Mouse (Mus musculus): Measurements from ENCODE around the gene Mael. TPM values are rescaled to one million over a fixed set of nuclear protein-coding genes. Genes with fewer than 3 reads are reported as not detected.

Mael gene
- not detected in 2 replicates for polyA plus RNA-seq (2015; fragmentation: Nextera tagmentation; extraction: Ambion mirVana)

GRCm38 (mm10) chr1:166238315-166238969 is at the start of gene Mael:
Gene Mael (minus strand): TSS chr1:166238747.
- H3K4me3 ChIP-seq (ENCODE audit: low read depth, low read length), result no peak within 1 kb of the TSS
- H3K27ac ChIP-seq (ENCODE audit: low read length), result no peak within 1 kb of the TSS
- ATAC-seq (ENCODE audit: low read depth), result no peak
- no peaks in the 10 kb centered on the region for H3K36me3 ChIP-seq (ENCODE audit: control insufficient read depth, insufficient read depth)
- no peaks in the 10 kb centered on the region for H3K9me3 ChIP-seq (replicated peaks; ENCODE audit: control insufficient read depth, low read length)
- H3K4me1 ChIP-seq (ENCODE audit: control insufficient read depth, low read depth, low read length), result no peaks in the 10 kb centered on the region
- WGBS (ENCODE audit: insufficient replicate concordance), result 76% methylated on average over 49 of the region's 53 CpGs
- no peaks in the 10 kb centered on the region for H3K27me3 ChIP-seq (ENCODE audit: control insufficient read depth, insufficient read depth, low read depth, low read length)
- H3K9ac ChIP-seq (ENCODE audit: low read depth, low read length), result no peak within 1 kb of the TSS
- no peak within 1 kb of the TSS for H3K4me2 ChIP-seq (ENCODE audit: low read depth, low read length)

- Histone ChIP-seq H3K27me3 (ENCODE audit: control insufficient read depth, insufficient read depth, low read depth, low read length) (peaks cover 2% of the 10 kb centered on the region; the same call in 1 of the 2 replicates), H3K9me3 (replicated peaks; ENCODE audit: control insufficient read depth, low read length) (no peaks in the 10 kb centered on the region), H3K9ac (ENCODE audit: low read depth, low read length) (no peak overlapping the region), H3K4me1 (ENCODE audit: control insufficient read depth, low read depth, low read length) (no peaks in the 10 kb centered on the region), H3K4me3 (ENCODE audit: low read depth, low read length) (no peak overlapping the region), H3K27ac (ENCODE audit: low read length) (no peak overlapping the region), H3K4me2 (ENCODE audit: low read depth, low read length) (no peak overlapping the region), H3K36me3 (ENCODE audit: control insufficient read depth, insufficient read depth) (no peaks in the 10 kb centered on the region)
- 68% methylated on average over 9 of the region's 9 CpGs for WGBS (ENCODE audit: insufficient replicate concordance)
- no peak for ATAC-seq (ENCODE audit: low read depth)
Measured at GRCm38 (mm10) chr1:166286231-166286630, 47.7 kb upstream of the Mael start.

DNA sequence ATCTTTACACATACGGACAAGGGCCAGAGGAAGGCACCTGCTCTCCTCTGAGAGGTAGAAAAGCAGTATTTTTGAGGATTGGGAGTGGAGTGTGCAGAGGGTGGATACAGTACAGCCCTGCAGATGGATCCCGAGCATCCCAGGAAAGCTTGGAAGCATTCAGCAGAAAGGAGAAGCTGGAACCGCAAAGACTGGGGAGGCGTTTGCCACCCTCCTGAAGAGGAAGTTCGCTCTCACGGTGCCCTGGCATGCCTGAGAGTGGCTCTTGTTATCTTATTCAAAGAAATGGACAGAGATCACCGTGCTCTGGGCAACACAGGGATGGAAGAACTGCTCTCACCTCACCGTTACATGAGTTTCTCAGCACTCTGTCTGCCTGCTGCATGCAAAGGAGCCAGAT is 45.8 kb upstream of the Mael start:
- Histone ChIP-seq H3K9me3 (replicated peaks; ENCODE audit: control insufficient read depth, low read length) (no peaks in the 10 kb centered on the region), H3K9ac (ENCODE audit: low read depth, low read length) (no peak overlapping the region), H3K4me1 (ENCODE audit: control insufficient read depth, low read depth, low read length) (no peaks in the 10 kb centered on the region), H3K27me3 (ENCODE audit: control insufficient read depth, insufficient read depth, low read depth, low read length) (peaks cover 2% of the 10 kb centered on the region), H3K27ac (ENCODE audit: low read length) (no peak overlapping the region), H3K4me2 (ENCODE audit: low read depth, low read length) (no peak overlapping the region), H3K4me3 (ENCODE audit: low read depth, low read length) (no peak overlapping the region), H3K36me3 (ENCODE audit: control insufficient read depth, insufficient read depth) (no peaks in the 10 kb centered on the region)
- no peak for ATAC-seq (ENCODE audit: low read depth)
- 35% methylated on average over 8 of the region's 8 CpGs for WGBS (ENCODE audit: insufficient replicate concordance)

GRCm38 (mm10) chr1:166283451-166283850 is 44.9 kb upstream of the Mael start:
- no peak overlapping the region for H3K27ac ChIP-seq (ENCODE audit: low read length)
- 71% methylated on average over 6 of the region's 6 CpGs for WGBS (ENCODE audit: insufficient replicate concordance)
- no peak for ATAC-seq (ENCODE audit: low read depth)

GRCm38 (mm10) chr1:166282597-166283210 is 44.2 kb upstream of the Mael start:
- 10% methylated on average over 22 of the region's 22 CpGs for WGBS (ENCODE audit: insufficient replicate concordance)
- Histone ChIP-seq H3K9ac (ENCODE audit: low read depth, low read length) (no peak overlapping the region), H3K36me3 (ENCODE audit: control insufficient read depth, insufficient read depth) (no peaks in the 10 kb centered on the region), H3K27me3 (ENCODE audit: control insufficient read depth, insufficient read depth, low read depth, low read length) (peaks cover 2% of the 10 kb centered on the region), H3K9me3 (replicated peaks; ENCODE audit: control insufficient read depth, low read length) (no peaks in the 10 kb centered on the region), H3K4me2 (ENCODE audit: low read depth, low read length) (no peak overlapping the region), H3K4me3 (ENCODE audit: low read depth, low read length) (no peak overlapping the region), H3K4me1 (ENCODE audit: control insufficient read depth, low read depth, low read length) (no peaks in the 10 kb centered on the region), H3K27ac (ENCODE audit: low read length) (no peak overlapping the region)
- no peak for ATAC-seq (ENCODE audit: low read depth)

More at GRCm38 (mm10) chr1:166283451-166283850, 44.9 kb upstream of the Mael start:
- no peaks in the 10 kb centered on the region for H3K4me1 ChIP-seq (ENCODE audit: control insufficient read depth, low read depth, low read length)
- H3K9me3 ChIP-seq (replicated peaks; ENCODE audit: control insufficient read depth, low read length), result no peaks in the 10 kb centered on the region
- no peak overlapping the region for H3K4me3 ChIP-seq (ENCODE audit: low read depth, low read length)
- H3K9ac ChIP-seq (ENCODE audit: low read depth, low read length), result no peak overlapping the region
- H3K36me3 ChIP-seq (ENCODE audit: control insufficient read depth, insufficient read depth), result no peaks in the 10 kb centered on the region
- peaks cover 2% of the 10 kb centered on the region for H3K27me3 ChIP-seq (ENCODE audit: control insufficient read depth, insufficient read depth, low read depth, low read length)
- no peak overlapping the region for H3K4me2 ChIP-seq (ENCODE audit: low read depth, low read length)

GRCm38 (mm10) chr1:166281836-166282235 is 43.3 kb upstream of the Mael start:
- Histone ChIP-seq H3K4me1 (ENCODE audit: control insufficient read depth, low read depth, low read length) (no peaks in the 10 kb centered on the region), H3K4me2 (ENCODE audit: low read depth, low read length) (no peak overlapping the region), H3K36me3 (ENCODE audit: control insufficient read depth, insufficient read depth) (no peaks in the 10 kb centered on the region), H3K9me3 (replicated peaks; ENCODE audit: control insufficient read depth, low read length) (no peaks in the 10 kb centered on the region), H3K27ac (ENCODE audit: low read length) (no peak overlapping the region), H3K4me3 (ENCODE audit: low read depth, low read length) (no peak overlapping the region), H3K9ac (ENCODE audit: low read depth, low read length) (no peak overlapping the region), H3K27me3 (ENCODE audit: control insufficient read depth, insufficient read depth, low read depth, low read length) (peaks cover 2% of the 10 kb centered on the region)
- WGBS (ENCODE audit: insufficient replicate concordance), result 49% methylated on average over 3 of the region's 3 CpGs
- ATAC-seq (ENCODE audit: low read depth), result no peak

DNA sequence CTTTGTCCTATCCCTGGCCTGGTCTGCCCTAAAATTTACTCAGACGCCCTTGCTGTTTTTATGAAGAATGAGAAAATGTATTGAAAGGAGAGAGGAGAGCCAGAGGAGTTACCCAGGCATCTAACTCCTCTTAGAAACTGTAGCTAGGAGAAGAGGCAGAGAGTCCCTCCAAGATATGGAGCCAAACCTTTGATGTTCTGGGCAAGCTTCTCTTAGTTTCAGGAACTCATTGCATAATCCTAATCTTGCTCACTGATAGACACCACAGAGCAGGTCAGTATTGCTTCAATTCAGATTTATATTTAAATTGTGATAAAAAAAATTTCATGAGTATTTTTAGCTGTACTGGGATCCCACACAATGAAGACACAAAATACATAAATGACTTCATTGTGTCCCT is 42.7 kb upstream of the Mael start:
- no peak overlapping the region for H3K4me3 ChIP-seq (ENCODE audit: low read depth, low read length)
- 30% methylated on average over 1 of the region's 1 CpGs for WGBS (ENCODE audit: insufficient replicate concordance)
- no peaks in the 10 kb centered on the region for H3K36me3 ChIP-seq (ENCODE audit: control insufficient read depth, insufficient read depth)
- no peaks in the 10 kb centered on the region for H3K4me1 ChIP-seq (ENCODE audit: control insufficient read depth, low read depth, low read length)
- H3K9ac ChIP-seq (ENCODE audit: low read depth, low read length), result no peak overlapping the region
- H3K4me2 ChIP-seq (ENCODE audit: low read depth, low read length), result no peak overlapping the region
- H3K27ac ChIP-seq (ENCODE audit: low read length), result no peak overlapping the region
- peaks cover 2% of the 10 kb centered on the region for H3K27me3 ChIP-seq (ENCODE audit: control insufficient read depth, insufficient read depth, low read depth, low read length)
- ATAC-seq (ENCODE audit: low read depth), result no peak
- no peaks in the 10 kb centered on the region for H3K9me3 ChIP-seq (replicated peaks; ENCODE audit: control insufficient read depth, low read length)

DNA sequence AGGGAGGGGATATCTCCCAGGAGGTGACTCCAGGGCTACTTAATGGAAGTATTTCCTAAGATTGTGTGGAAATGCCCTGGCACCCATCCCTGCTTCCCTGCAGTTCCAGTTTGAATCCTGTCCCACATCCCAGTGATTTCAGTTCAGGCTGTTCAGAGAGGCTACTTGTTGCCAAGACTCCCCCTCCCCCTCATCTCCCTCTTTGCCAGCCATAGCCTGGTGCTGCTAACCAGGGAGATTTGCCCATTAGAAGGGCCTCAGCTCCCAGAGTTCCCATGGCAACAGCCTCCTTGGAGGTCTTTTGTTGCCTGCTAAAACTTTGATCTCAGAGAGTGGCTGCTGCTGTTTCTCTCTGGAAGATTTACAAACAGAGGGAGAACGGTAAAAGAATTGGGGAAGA is 42.0 kb upstream of the Mael start:
- Histone ChIP-seq H3K4me2 (ENCODE audit: low read depth, low read length) (no peak overlapping the region), H3K9ac (ENCODE audit: low read depth, low read length) (no peak overlapping the region), H3K27me3 (ENCODE audit: control insufficient read depth, insufficient read depth, low read depth, low read length) (peaks cover 2% of the 10 kb centered on the region), H3K27ac (ENCODE audit: low read length) (no peak overlapping the region), H3K36me3 (ENCODE audit: control insufficient read depth, insufficient read depth) (no peaks in the 10 kb centered on the region), H3K4me3 (ENCODE audit: low read depth, low read length) (no peak overlapping the region), H3K4me1 (ENCODE audit: control insufficient read depth, low read depth, low read length) (no peaks in the 10 kb centered on the region), H3K9me3 (replicated peaks; ENCODE audit: control insufficient read depth, low read length) (no peaks in the 10 kb centered on the region)
- 7% methylated on average over 1 of the region's 1 CpGs for WGBS (ENCODE audit: insufficient replicate concordance)
- no peak for ATAC-seq (ENCODE audit: low read depth)

DNA sequence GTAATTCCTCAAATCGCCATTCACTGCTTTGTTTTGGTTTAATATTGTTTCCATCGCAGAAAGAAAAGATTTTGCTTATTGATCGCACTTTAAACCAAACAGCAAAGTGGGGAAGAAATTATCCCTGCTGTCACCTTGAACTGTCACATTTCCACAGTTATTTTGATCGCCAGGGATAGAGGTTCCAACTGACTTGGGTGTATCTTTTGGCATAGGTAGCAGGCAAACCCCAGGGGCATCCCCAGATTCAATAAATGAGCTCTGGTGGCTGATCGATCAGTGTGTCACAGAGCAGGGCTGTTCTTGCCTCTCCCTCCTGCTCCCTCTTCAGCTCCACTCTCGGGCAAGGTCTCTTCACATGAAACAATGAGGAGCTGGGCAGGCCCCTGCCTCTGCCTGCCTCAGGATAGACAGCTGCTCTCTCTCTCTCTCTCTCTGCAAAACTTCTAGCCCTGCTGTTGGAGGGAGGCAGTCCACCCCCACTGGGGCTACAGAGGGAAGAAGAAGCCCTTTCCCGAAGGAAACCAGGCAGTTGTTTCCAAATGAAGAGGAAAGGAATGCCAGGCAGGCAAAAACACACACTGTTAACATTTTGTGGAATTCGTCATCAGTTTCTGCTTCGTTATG is 41.1 kb upstream of the Mael start:
- Histone ChIP-seq H3K27me3 (ENCODE audit: control insufficient read depth, insufficient read depth, low read depth, low read length) (peaks cover 2% of the 10 kb centered on the region), H3K36me3 (ENCODE audit: control insufficient read depth, insufficient read depth) (no peaks in the 10 kb centered on the region), H3K4me3 (ENCODE audit: low read depth, low read length) (no peak overlapping the region), H3K9me3 (replicated peaks; ENCODE audit: control insufficient read depth, low read length) (no peaks in the 10 kb centered on the region), H3K4me1 (ENCODE audit: control insufficient read depth, low read depth, low read length) (no peaks in the 10 kb centered on the region), H3K9ac (ENCODE audit: low read depth, low read length) (no peak overlapping the region), H3K27ac (ENCODE audit: low read length) (no peak overlapping the region), H3K4me2 (ENCODE audit: low read depth, low read length) (no peak overlapping the region)
- WGBS (ENCODE audit: insufficient replicate concordance), result 32% methylated on average over 9 of the region's 9 CpGs
- no peak for ATAC-seq (ENCODE audit: low read depth)
